Mouse (Mus musculus) megakaryocyte progenitor cell, adult 5-6 weeks (primary cell): ENCODE results near the gene Tarbp2. TPM values are rescaled to one million over a fixed set of nuclear protein-coding genes. Genes with fewer than 3 reads are reported as not detected.

Source experiments
- total RNA-seq, 2 experiments: library from RNA; stranded (forward) in 1 of 2; stranded (reverse) in 1 of 2; fragments of 157-497, 149-512 nt in 1 of 2; fragments of 200-1000 nt in 1 of 2; gene quantifications; 2 replicates each; pipeline versions ENCODE4 v1.2.3 to v1.2.4; 2015 to 2017

The Tarbp2 gene
- total RNA-seq, 2 experiments from 2014 or later, result 17.4 to 26.7 TPM

Other genes starting within 250 kb of the Tarbp2 start
- gene Gm9918, start 247.6 kb upstream of the Tarbp2 start, total RNA-seq (2015), result not detected in 2 replicates
- gene Gm9918, start 247.6 kb upstream of the Tarbp2 start, total RNA-seq (2017), result not detected in 2 replicates
- 28.2 and 33.0 TPM in 2 replicates for gene Mfsd5, start 238.7 kb upstream of the Tarbp2 start, total RNA-seq (2015)
- 17.8 and 25.5 TPM in 2 replicates for gene Mfsd5, start 238.7 kb upstream of the Tarbp2 start, total RNA-seq (2017)
- gene Espl1, start 221.9 kb upstream of the Tarbp2 start, total RNA-seq (2015), result 33.9 and 34.8 TPM in 2 replicates
- gene Espl1, start 221.9 kb upstream of the Tarbp2 start, total RNA-seq (2017), result 15.0 and 19.2 TPM in 2 replicates
- 345 and 346 TPM in 2 replicates for gene Pfdn5, start 192.1 kb upstream of the Tarbp2 start, total RNA-seq (2015)
- gene Pfdn5, start 192.1 kb upstream of the Tarbp2 start, total RNA-seq (2017), result 343 and 379 TPM in 2 replicates
- 26.5 and 28.4 TPM in 2 replicates for gene Myg1, start 186.5 kb upstream of the Tarbp2 start, total RNA-seq (2015)
- gene Myg1, start 186.5 kb upstream of the Tarbp2 start, total RNA-seq (2017), result 56.4 and 58.5 TPM in 2 replicates
- 103 and 110 TPM in 2 replicates for gene Aaas, start 167.4 kb upstream of the Tarbp2 start, total RNA-seq (2015)
- 141 and 151 TPM in 2 replicates for gene Aaas, start 167.4 kb upstream of the Tarbp2 start, total RNA-seq (2017)
- gene Sp7, start 151.0 kb upstream of the Tarbp2 start, total RNA-seq (2015), result not detected in 2 replicates
- not detected in 2 replicates for gene Sp7, start 151.0 kb upstream of the Tarbp2 start, total RNA-seq (2017)
- 62.0 and 63.9 TPM in 2 replicates for gene Sp1, start 112.0 kb upstream of the Tarbp2 start, total RNA-seq (2015)
- 46.4 and 52.9 TPM in 2 replicates for gene Sp1, start 112.0 kb upstream of the Tarbp2 start, total RNA-seq (2017)
- 0.07 TPM in 1 of 2 replicates, not detected in the other for gene Amhr2, start 72.8 kb upstream of the Tarbp2 start, total RNA-seq (2015)
- gene Amhr2, start 72.8 kb upstream of the Tarbp2 start, total RNA-seq (2017), result not detected in 2 replicates
- gene Prr13, start 59.2 kb upstream of the Tarbp2 start, total RNA-seq (2015), result 71.0 and 73.0 TPM in 2 replicates
- 48.6 and 51.5 TPM in 2 replicates for gene Prr13, start 59.2 kb upstream of the Tarbp2 start, total RNA-seq (2017)
- gene Pcbp2, start 47.7 kb upstream of the Tarbp2 start, total RNA-seq (2015), result 946 and 973 TPM in 2 replicates
- gene Pcbp2, start 47.7 kb upstream of the Tarbp2 start, total RNA-seq (2017), result 175 and 191 TPM in 2 replicates
- not detected in 2 replicates for gene Gm10337, start 14.5 kb upstream of the Tarbp2 start, total RNA-seq (2015)
- gene Gm10337, start 14.5 kb upstream of the Tarbp2 start, total RNA-seq (2017), result not detected in 2 replicates
- 1.2 TPM in 1 of 2 replicates, not detected in the other for gene Map3k12, start 1.1 kb upstream of the Tarbp2 start, total RNA-seq (2015)
- 0.12 and 0.24 TPM in 2 replicates for gene Map3k12, start 1.1 kb upstream of the Tarbp2 start, total RNA-seq (2017)
- 7.2 and 8.9 TPM in 2 replicates for gene Npff, start 6.8 kb downstream of the Tarbp2 start, total RNA-seq (2015)
- gene Npff, start 6.8 kb downstream of the Tarbp2 start, total RNA-seq (2017), result 1.2 TPM in 1 of 2 replicates, not detected in the other
- gene Gm28047, start 106.9 kb downstream of the Tarbp2 start, total RNA-seq (2015), result 0.78 TPM in 1 of 2 replicates, not detected in the other
- gene Gm28047, start 106.9 kb downstream of the Tarbp2 start, total RNA-seq (2017), result not detected in 2 replicates
- gene Atf7, start 107.3 kb downstream of the Tarbp2 start, total RNA-seq (2015), result 149 and 164 TPM in 2 replicates
- gene Atf7, start 107.3 kb downstream of the Tarbp2 start, total RNA-seq (2017), result 35.3 and 55.5 TPM in 2 replicates
- 58.2 and 76.2 TPM in 2 replicates for gene Atp5g2, start 154.2 kb downstream of the Tarbp2 start, total RNA-seq (2015)
- gene Atp5g2, start 154.2 kb downstream of the Tarbp2 start, total RNA-seq (2017), result 57.1 and 73.8 TPM in 2 replicates
- 12.0 and 16.8 TPM in 2 replicates for gene Calcoco1, start 204.0 kb downstream of the Tarbp2 start, total RNA-seq (2015)
- gene Calcoco1, start 204.0 kb downstream of the Tarbp2 start, total RNA-seq (2017), result 9.2 and 10.8 TPM in 2 replicates